Mouse (Mus musculus): ENCODE results near the gene Otud3. TPM values are rescaled to one million over a fixed set of nuclear protein-coding genes. Genes with fewer than 3 reads are reported as not detected.

Gene Otud3
- polyA plus RNA-seq, 1 experiment = 0.41 TPM

DNA sequence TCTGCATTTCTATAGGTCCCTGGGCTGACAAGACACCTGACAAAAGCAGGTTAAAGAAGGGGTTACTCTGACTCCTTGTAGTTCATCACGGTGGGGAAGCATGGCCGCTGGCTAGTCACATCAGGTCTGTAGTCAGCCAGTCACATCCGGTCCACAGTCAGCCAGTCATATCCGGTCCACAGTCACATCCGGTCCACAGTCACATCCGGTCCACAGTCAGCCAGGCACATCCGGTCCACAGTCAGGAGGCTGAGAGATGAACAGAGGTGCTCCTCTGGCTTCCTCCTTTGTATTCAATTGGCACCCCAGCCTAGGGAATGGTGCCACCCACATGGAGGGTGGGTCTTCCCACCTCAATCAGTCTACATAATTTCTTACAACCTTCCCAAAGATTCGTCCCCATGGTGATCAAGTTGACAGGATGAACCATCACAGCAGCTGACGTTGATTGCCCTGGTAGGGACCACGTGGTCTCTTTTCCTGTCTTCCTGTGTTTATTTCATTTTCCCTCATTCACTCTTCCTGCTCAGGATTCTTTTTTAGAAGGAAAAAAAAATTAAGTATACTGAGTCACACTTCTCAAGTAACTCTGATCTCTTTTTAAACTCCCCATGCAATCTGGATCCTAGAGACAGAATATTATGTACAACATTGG is 50.3 kb downstream of the Otud3 start, which contains the start of gene Pla2g5:
TSS of gene Pla2g5 (minus strand) at position 139 of the 655 bp plus-strand sequence.
- TF ChIP-seq GATA1 (IDR thresholded peaks at IDR 0.05; ENCODE audit: low read length) = no peak
- no peak for TF ChIP-seq TAL1 (IDR thresholded peaks at IDR 0.05; ENCODE audit: low read length)

DNA sequence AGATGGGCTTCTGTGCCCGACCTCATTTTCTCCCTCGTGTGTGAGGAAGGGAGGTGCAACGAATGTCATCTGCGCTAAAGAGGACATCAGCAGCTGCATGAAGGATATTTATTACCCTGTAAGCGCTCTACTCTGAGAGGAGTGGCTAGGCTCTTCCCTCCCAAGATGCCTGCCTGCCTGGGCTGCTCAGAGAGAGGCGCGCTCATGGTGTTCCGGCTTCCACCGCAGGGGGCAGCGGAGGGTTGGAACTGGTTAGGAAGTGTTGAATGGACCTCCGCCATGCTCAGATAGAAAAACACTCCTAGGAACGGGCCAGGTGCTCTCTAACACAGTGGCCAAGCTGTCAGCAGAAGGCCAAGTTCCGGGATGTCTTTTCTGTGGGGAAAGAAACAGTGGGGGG is 54.0 kb downstream of the Otud3 start:
- H3K4me1 ChIP-seq (ENCODE audit: control insufficient read depth) = no peaks in the 10 kb centered on the region; the same call in 1 of the 2 replicates
- no peaks in the 10 kb centered on the region for H3K36me3 ChIP-seq (ENCODE audit: control insufficient read depth)
- no peak overlapping the region for H3K4me3 ChIP-seq (replicated peaks)
- no peaks in the 10 kb centered on the region for H3K9me3 ChIP-seq (ENCODE audit: control insufficient read depth, low read length)
- TF ChIP-seq GATA1 (IDR thresholded peaks at IDR 0.05; ENCODE audit: low read length) = no peak
- TF ChIP-seq TAL1 (IDR thresholded peaks at IDR 0.05; ENCODE audit: low read length) = no peak
- H3K27me3 ChIP-seq (ENCODE audit: control insufficient read depth) = peaks cover 3% of the 10 kb centered on the region

More for the DNA sequence above, 50.3 kb downstream of the Otud3 start, which contains the start of gene Pla2g5:
- H3K36me3 ChIP-seq (ENCODE audit: control insufficient read depth) = no peaks in the 10 kb centered on the region
- no peaks in the 10 kb centered on the region; the same call in 1 of the 2 replicates for H3K4me1 ChIP-seq (ENCODE audit: control insufficient read depth)
- no peak within 1 kb of the TSS for H3K4me3 ChIP-seq (replicated peaks)
- H3K27me3 ChIP-seq (ENCODE audit: control insufficient read depth) = peaks cover 3% of the 10 kb centered on the region
- no peaks in the 10 kb centered on the region for H3K9me3 ChIP-seq (ENCODE audit: control insufficient read depth, low read length)

DNA sequence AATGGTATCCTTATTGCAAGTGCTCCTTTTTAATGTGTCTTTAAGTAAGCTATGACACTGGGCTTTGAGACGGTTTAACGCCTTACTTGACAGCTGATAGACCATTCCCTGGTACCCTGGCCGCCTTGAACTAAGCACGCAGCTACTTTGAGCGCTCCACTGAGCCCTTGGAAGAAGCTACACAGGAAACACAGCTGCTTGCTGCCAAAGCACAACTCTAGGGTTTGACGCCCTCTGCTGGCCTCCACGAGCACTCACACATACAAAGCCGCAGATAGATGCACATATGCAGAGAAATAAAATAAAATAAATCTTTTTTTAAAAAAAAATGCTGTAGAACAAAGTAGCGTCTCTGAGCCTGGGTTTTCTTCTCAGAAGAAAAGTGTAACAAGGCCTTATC is 54.5 kb downstream of the Otud3 start:
- H3K36me3 ChIP-seq (ENCODE audit: control insufficient read depth) = no peaks in the 10 kb centered on the region
- H3K27me3 ChIP-seq (ENCODE audit: control insufficient read depth) = peaks cover 3% of the 10 kb centered on the region
- TF ChIP-seq GATA1 (IDR thresholded peaks at IDR 0.05; ENCODE audit: low read length) (no peak), TAL1 (IDR thresholded peaks at IDR 0.05; ENCODE audit: low read length) (no peak)
- H3K4me1 ChIP-seq (ENCODE audit: control insufficient read depth) = no peaks in the 10 kb centered on the region; the same call in 1 of the 2 replicates
- no peak overlapping the region for H3K4me3 ChIP-seq (replicated peaks)
- H3K9me3 ChIP-seq (ENCODE audit: control insufficient read depth, low read length) = no peaks in the 10 kb centered on the region

DNA sequence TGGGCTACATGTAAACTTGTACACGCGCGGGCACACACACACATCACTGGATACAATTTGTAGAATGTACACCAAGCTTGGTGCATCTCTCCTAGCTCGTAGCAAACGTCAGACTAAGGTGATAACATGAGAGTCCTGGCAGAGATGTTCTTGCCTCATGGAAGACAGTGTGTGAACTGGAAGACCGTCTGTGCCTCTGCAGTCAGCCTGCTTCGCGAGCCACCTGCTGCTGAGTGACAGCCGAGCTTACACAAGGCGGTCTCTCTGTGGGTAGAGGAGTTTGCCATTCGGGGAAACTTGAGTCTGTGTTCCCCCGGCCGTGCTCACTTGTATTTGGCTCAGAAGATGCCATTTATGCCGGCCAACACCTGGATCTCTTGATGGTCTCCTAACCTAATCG is 55.3 kb downstream of the Otud3 start:
- H3K4me3 ChIP-seq (replicated peaks) = no peak overlapping the region
- H3K9me3 ChIP-seq (ENCODE audit: control insufficient read depth, low read length) = no peaks in the 10 kb centered on the region
- H3K4me1 ChIP-seq (ENCODE audit: control insufficient read depth) = no peaks in the 10 kb centered on the region; the same call in 1 of the 2 replicates
- H3K27me3 ChIP-seq (ENCODE audit: control insufficient read depth) = peaks cover 3% of the 10 kb centered on the region
- H3K36me3 ChIP-seq (ENCODE audit: control insufficient read depth) = no peaks in the 10 kb centered on the region
- no peak for TF ChIP-seq TAL1 (IDR thresholded peaks at IDR 0.05; ENCODE audit: low read length)
- no peak for TF ChIP-seq GATA1 (IDR thresholded peaks at IDR 0.05; ENCODE audit: low read length)

DNA sequence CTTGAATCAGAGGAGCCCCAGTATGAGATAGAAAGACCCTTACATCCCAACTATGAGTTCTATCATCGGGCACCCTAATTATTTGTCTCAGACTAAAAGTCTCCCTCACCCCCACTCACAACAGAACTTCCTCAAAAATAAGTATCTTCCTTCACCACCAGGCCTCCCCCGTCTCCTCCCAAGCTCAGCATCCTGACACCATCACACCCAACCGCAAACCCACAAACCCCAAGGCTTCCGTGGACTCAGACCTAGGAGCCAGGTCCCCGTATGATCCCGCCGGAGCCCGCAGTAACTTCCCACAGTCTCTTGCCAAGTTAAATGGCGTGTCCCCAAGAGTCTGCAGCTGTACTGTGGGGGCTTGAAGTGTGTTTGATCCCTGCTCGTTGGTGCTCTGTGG is 56.2 kb downstream of the Otud3 start:
- H3K4me3 ChIP-seq (replicated peaks) = no peak overlapping the region
- H3K9me3 ChIP-seq (ENCODE audit: control insufficient read depth, low read length) = no peaks in the 10 kb centered on the region
- no peaks in the 10 kb centered on the region for H3K36me3 ChIP-seq (ENCODE audit: control insufficient read depth)

DNA sequence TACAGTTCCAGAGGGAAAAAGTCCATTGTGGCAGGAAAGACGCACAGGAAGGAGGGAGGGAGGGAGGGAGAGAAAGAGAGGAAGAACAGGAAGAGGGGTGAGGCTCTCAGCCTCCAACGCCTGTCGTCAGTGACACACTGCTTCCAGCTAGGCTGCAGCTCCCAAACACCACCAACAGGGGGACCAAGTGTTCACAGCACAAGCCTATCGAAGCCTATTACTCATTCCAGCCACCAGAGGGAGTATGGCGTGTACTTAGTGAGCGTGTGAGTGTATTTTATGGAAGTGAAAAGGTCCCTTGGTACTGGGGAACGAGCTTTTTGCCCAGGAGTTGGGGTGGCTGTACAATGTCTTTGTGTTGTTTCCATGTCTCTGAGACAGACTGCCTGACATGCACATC is 57.3 kb downstream of the Otud3 start:
- Histone ChIP-seq H3K4me1 (ENCODE audit: control insufficient read depth) (no peaks in the 10 kb centered on the region; the same call in 1 of the 2 replicates), H3K36me3 (ENCODE audit: control insufficient read depth) (no peaks in the 10 kb centered on the region), H3K9me3 (ENCODE audit: control insufficient read depth, low read length) (no peaks in the 10 kb centered on the region), H3K27me3 (ENCODE audit: control insufficient read depth) (peaks cover 3% of the 10 kb centered on the region), H3K4me3 (replicated peaks) (no peak overlapping the region)
- TF ChIP-seq TAL1 (IDR thresholded peaks at IDR 0.05; ENCODE audit: low read length) (no peak), GATA1 (IDR thresholded peaks at IDR 0.05; ENCODE audit: low read length) (no peak)

More for the DNA sequence above, 56.2 kb downstream of the Otud3 start:
- Histone ChIP-seq H3K4me1 (ENCODE audit: control insufficient read depth) (no peaks in the 10 kb centered on the region; the same call in 1 of the 2 replicates), H3K27me3 (ENCODE audit: control insufficient read depth) (peaks cover 3% of the 10 kb centered on the region)
- no peak for TF ChIP-seq GATA1 (IDR thresholded peaks at IDR 0.05; ENCODE audit: low read length)
- no peak for TF ChIP-seq TAL1 (IDR thresholded peaks at IDR 0.05; ENCODE audit: low read length)

DNA sequence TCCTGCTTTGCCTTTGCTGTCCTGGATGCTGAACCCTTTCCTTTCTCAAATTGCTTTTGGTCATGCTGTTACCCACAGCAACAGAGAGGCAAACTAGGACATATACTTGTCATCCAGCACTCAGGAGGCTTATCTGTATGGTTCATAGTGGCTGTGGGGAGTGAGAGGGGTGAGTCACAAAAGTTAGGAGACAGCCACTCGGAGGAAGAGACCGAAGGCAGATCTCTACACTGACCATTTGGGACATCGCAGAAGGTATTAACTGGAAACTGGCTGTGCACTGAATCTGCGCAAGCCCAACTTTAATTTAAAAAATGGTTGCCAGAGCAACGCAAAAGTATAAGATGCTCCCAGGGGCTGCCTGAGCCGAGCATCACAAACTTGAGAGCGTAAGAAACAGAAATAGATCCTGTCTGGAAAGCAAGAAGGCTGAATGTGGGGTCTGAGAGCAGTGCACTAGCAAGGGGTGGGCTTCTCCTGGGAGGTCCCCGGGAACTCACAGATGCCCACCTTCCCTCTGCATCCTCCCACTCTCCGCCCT is 58.6 kb downstream of the Otud3 start:
- no peak for TF ChIP-seq TAL1 (IDR thresholded peaks at IDR 0.05; ENCODE audit: low read length)
- TF ChIP-seq GATA1 (IDR thresholded peaks at IDR 0.05; ENCODE audit: low read length) = no peak
- no peaks in the 10 kb centered on the region for H3K36me3 ChIP-seq (ENCODE audit: control insufficient read depth)
- no peak overlapping the region for H3K4me3 ChIP-seq (replicated peaks)
- no peaks in the 10 kb centered on the region for H3K9me3 ChIP-seq (ENCODE audit: control insufficient read depth, low read length)
- no peaks in the 10 kb centered on the region; the same call in 1 of the 2 replicates for H3K4me1 ChIP-seq (ENCODE audit: control insufficient read depth)
- H3K27me3 ChIP-seq (ENCODE audit: control insufficient read depth) = peaks cover 3% of the 10 kb centered on the region

DNA sequence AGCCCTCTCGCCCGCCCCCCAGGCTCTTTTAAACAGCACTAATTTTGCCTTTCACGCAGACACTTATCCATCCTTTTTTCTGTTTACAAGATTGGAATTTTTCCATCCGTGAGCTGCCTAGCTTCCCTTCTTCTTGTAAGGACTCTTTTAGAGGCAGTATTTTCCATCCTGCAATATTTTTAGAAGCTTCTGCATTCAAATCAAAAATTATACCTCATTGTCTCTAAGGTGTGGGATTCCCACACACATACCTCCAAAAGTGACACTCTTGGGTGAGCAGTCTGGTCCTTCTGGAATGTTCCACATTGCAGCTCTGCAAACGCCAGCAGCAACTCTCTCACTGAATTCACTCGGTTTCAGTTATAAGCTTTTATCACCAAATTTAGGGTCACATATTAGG is 60.8 kb downstream of the Otud3 start:
- no peaks in the 10 kb centered on the region for H3K9me3 ChIP-seq (ENCODE audit: control insufficient read depth, low read length)
- TF ChIP-seq TAL1 (IDR thresholded peaks at IDR 0.05; ENCODE audit: low read length) = no peak
- TF ChIP-seq GATA1 (IDR thresholded peaks at IDR 0.05; ENCODE audit: low read length) = no peak
- H3K4me3 ChIP-seq (replicated peaks) = no peak overlapping the region
- H3K36me3 ChIP-seq (ENCODE audit: control insufficient read depth) = no peaks in the 10 kb centered on the region
- no peaks in the 10 kb centered on the region for H3K27me3 ChIP-seq (ENCODE audit: control insufficient read depth)
- H3K4me1 ChIP-seq (ENCODE audit: control insufficient read depth) = no peaks in the 10 kb centered on the region

DNA sequence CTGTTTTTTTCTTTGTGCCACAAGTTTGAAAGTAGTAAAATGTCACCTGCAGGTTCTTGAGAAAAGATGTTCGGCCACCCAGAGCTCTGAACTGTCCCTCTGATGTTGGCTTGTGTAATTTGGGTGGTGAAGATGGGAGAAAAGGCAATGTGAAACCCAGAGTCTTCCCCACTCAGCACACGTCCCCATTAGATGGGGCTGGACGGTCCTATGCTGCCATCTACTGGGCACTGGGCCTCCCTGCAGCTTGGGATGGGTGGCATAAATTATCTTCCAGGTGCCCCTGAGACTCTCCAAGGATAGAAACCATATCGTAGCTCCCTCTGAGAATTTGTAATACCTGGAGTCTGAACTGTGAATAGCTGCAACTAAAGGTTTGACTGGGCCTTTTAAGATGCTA is 62.3 kb downstream of the Otud3 start:
- H3K4me3 ChIP-seq (replicated peaks) = no peak overlapping the region
- no peaks in the 10 kb centered on the region for H3K27me3 ChIP-seq (ENCODE audit: control insufficient read depth)
- TF ChIP-seq TAL1 (IDR thresholded peaks at IDR 0.05; ENCODE audit: low read length) = no peak
- no peak for TF ChIP-seq GATA1 (IDR thresholded peaks at IDR 0.05; ENCODE audit: low read length)
- H3K36me3 ChIP-seq (ENCODE audit: control insufficient read depth) = no peaks in the 10 kb centered on the region
- no peaks in the 10 kb centered on the region for H3K4me1 ChIP-seq (ENCODE audit: control insufficient read depth)
- H3K9me3 ChIP-seq (ENCODE audit: control insufficient read depth, low read length) = no peaks in the 10 kb centered on the region

Other genes starting within 250 kb of the Otud3 start
- gene Pla2g2c, start 189.2 kb downstream of the Otud3 start, polyA plus RNA-seq (2012) = not detected in 2 replicates
- not detected in 2 replicates for gene Ubxn10, start 176.8 kb downstream of the Otud3 start, polyA plus RNA-seq (2012)
- gene Pla2g2f, start 156.3 kb downstream of the Otud3 start, polyA plus RNA-seq (2012) = not detected in 2 replicates
- 0.02 TPM in 1 of 2 replicates, not detected in the other for gene Pla2g2d, start 138.2 kb downstream of the Otud3 start, polyA plus RNA-seq (2012)
- not detected in 2 replicates for gene Pla2g5, start 50.5 kb downstream of the Otud3 start, polyA plus RNA-seq (2012)
- not detected in 2 replicates for gene Gm13030, start 40.0 kb downstream of the Otud3 start, polyA plus RNA-seq (2012)
- not detected in 2 replicates for gene Pla2g2e, start 36.0 kb downstream of the Otud3 start, polyA plus RNA-seq (2012)
- gene Rnf186, start 53.2 kb upstream of the Otud3 start, polyA plus RNA-seq (2012) = not detected in 2 replicates
- gene Tmco4, start 58.9 kb upstream of the Otud3 start, polyA plus RNA-seq (2012) = 0.08 and 0.13 TPM in 2 replicates
- not detected in 2 replicates for gene Htr6, start 161.6 kb upstream of the Otud3 start, polyA plus RNA-seq (2012)
- gene Nbl1, start 179.0 kb upstream of the Otud3 start, polyA plus RNA-seq (2012) = 0.03 TPM in 1 of 2 replicates, not detected in the other
- 3.1 and 4.0 TPM in 2 replicates for gene Minos1, start 217.2 kb upstream of the Otud3 start, polyA plus RNA-seq (2012)

All from erythroblast, embryonic 14.5 days (primary cell).